Mouse (Mus musculus) spleen, adult 2 months (tissue): ENCODE results near the gene Tnip2. TPM values are rescaled to one million over a fixed set of nuclear protein-coding genes. Genes with fewer than 3 reads are reported as not detected.

Experiments
- DNase-seq, 2 experiments: peaks; one replicate each; pipeline versions ENCODE4 v3.0.0 to v3.0.0-alpha.2; 2012 to 2021; ENCODE audit warnings: low spot score in 2 of 2, low read depth in 1 of 2
- H3K27ac ChIP-seq: fragments of 200-500 bp; 2 replicates; pipeline ENCODE4 v1.5.1; 2012; ENCODE audit warnings: low read length, inconsistent platforms; ENCODE audit not compliant: insufficient read depth
- H3K27me3 ChIP-seq: fragments of 200-500 bp; 2 replicates; pipeline ENCODE4 v1.6.1; 2012; ENCODE audit warnings: mild to moderate bottlenecking, moderate library complexity, low read length, inconsistent platforms; ENCODE audit not compliant: control insufficient read depth, insufficient read depth
- H3K36me3 ChIP-seq: fragments of 200-500 bp; 2 replicates; pipeline ENCODE4 v1.6.1; 2012; ENCODE audit warnings: mild to moderate bottlenecking, low read length, inconsistent platforms; ENCODE audit not compliant: control insufficient read depth, insufficient read depth
- H3K4me1 ChIP-seq: fragments of 200-500 bp; 2 replicates; pipeline ENCODE4 v1.6.1; 2011; ENCODE audit warnings: inconsistent platforms; ENCODE audit not compliant: control insufficient read depth, insufficient read depth, insufficient read length
- H3K4me3 ChIP-seq: fragments of 200-500 bp; 2 replicates; pipeline ENCODE4 v1.5.1; 2011; ENCODE audit warnings: mild to moderate bottlenecking, inconsistent platforms; ENCODE audit not compliant: insufficient read depth, insufficient read length; ENCODE audit errors: extremely low read depth
- CTCF ChIP-seq: fragments of 200-500 bp; IDR thresholded peaks from 2 replicates; pipeline ENCODE4 v1.5.1; 2011; ENCODE audit warnings: mild to moderate bottlenecking, inconsistent platforms; ENCODE audit not compliant: insufficient read depth, insufficient read length, insufficient replicate concordance; ENCODE audit errors: extremely low read depth
- POLR2A ChIP-seq: fragments of 200-500 bp; IDR thresholded peaks from 2 replicates; pipeline ENCODE4 v1.6.1; 2011; ENCODE audit warnings: low read depth, low read length, inconsistent platforms
- WGBS: fragments of 180-500 bp; shearing (Covaris S2); methylation state at CpG from one replicate; pipeline ENCODE4 v1.1.7; 2018; 5-methylcytosine and 5-hydroxymethylcytosine counted together
- polyA plus RNA-seq: library from polyadenylated mRNA; depleted of rRNA; stranded (reverse); fragments of >200 nt; gene quantifications from 2 replicates; pipeline ENCODE4 v1.2.3, GENCODE M21; 2012

Gene Tnip2
- polyA plus RNA-seq, 1 experiment = 23.3 TPM

- Histone ChIP-seq H3K27ac (peak overlapping the region; percentile 64), H3K27me3 (no peaks in the 10 kb centered on the region), H3K4me1 (peaks cover 60% of the 10 kb centered on the region), H3K36me3 (peaks cover 3% of the 10 kb centered on the region; the same call in 1 of the 2 replicates), H3K4me3 (no peak overlapping the region)
- no peak for DNase-seq
- TF ChIP-seq POLR2A (no peak), CTCF (no peak)
- whole genome bisulfite sequencing = 67% methylated on average over 3 of the region's 3 CpGs
These were observed 20.0 kb upstream of the Tnip2 start for GRCm38 (mm10) chr5:34533820-34534219.

- DNase-seq = no peak
- WGBS = 81% methylated on average over 5 of the region's 5 CpGs
- peaks cover 62% of the 10 kb centered on the region for H3K4me1 ChIP-seq
These were observed 19.3 kb upstream of the Tnip2 start for GRCm38 (mm10) chr5:34533066-34533465.

GRCm38 (mm10) chr5:34530687-34531086, 16.9 kb upstream of the Tnip2 start:
- peaks cover 60% of the 10 kb centered on the region for H3K4me1 ChIP-seq
- H3K27ac ChIP-seq = peak overlapping the region; percentile 51; the same call in 1 of the 2 replicates
- WGBS = 36% methylated on average over 4 of the region's 4 CpGs
- H3K4me3 ChIP-seq = no peak overlapping the region
- no peaks in the 10 kb centered on the region for H3K27me3 ChIP-seq
- no peak for DNase-seq
- TF ChIP-seq POLR2A = no peak
- TF ChIP-seq CTCF = no peak
- H3K36me3 ChIP-seq = peaks cover 5% of the 10 kb centered on the region; the same call in 1 of the 2 replicates

More at GRCm38 (mm10) chr5:34533066-34533465, 19.3 kb upstream of the Tnip2 start:
- TF ChIP-seq POLR2A (no peak), CTCF (no peak)
- Histone ChIP-seq H3K4me3 (no peak overlapping the region), H3K27me3 (no peaks in the 10 kb centered on the region), H3K36me3 (peaks cover 3% of the 10 kb centered on the region; the same call in 1 of the 2 replicates), H3K27ac (peak overlapping the region; percentile 64)

- DNase-seq = no peak
- no peak for TF ChIP-seq POLR2A
- TF ChIP-seq CTCF = no peak
- peaks cover 55% of the 10 kb centered on the region for H3K4me1 ChIP-seq
- no peaks in the 10 kb centered on the region for H3K27me3 ChIP-seq
- no peak overlapping the region for H3K4me3 ChIP-seq
- 38% methylated on average over 5 of the region's 5 CpGs for WGBS
- peaks cover 5% of the 10 kb centered on the region; the same call in 1 of the 2 replicates for H3K36me3 ChIP-seq
- peak overlapping the region; percentile 12; the same call in 1 of the 2 replicates for H3K27ac ChIP-seq
These were observed 16.3 kb upstream of the Tnip2 start for GRCm38 (mm10) chr5:34530116-34530515.

GRCm38 (mm10) chr5:34528724-34529123, 14.9 kb upstream of the Tnip2 start:
- no peak for DNase-seq
- 81% methylated on average over 5 of the region's 5 CpGs for WGBS
- peaks cover 58% of the 10 kb centered on the region for H3K4me1 ChIP-seq
- TF ChIP-seq CTCF (no peak), POLR2A (no peak)
- H3K27me3 ChIP-seq = no peaks in the 10 kb centered on the region
- H3K27ac ChIP-seq = peak overlapping the region; percentile 13; the same call in 1 of the 2 replicates
- H3K4me3 ChIP-seq = no peak overlapping the region
- peaks cover 3% of the 10 kb centered on the region; the same call in 1 of the 2 replicates for H3K36me3 ChIP-seq

GRCm38 (mm10) chr5:34527352-34527751, 13.6 kb upstream of the Tnip2 start:
- H3K36me3 ChIP-seq = 0 out of 2 replicates have a peak, but pooled peaks cover 3% of the 10 kb centered on the region
- no peak for DNase-seq
- peak overlapping the region; percentile 14; the same call in 1 of the 2 replicates for H3K4me3 ChIP-seq
- H3K27ac ChIP-seq = no peak overlapping the region
- whole genome bisulfite sequencing = 86% methylated on average over 2 of the region's 2 CpGs
- H3K4me1 ChIP-seq = peaks cover 54% of the 10 kb centered on the region
- TF ChIP-seq CTCF = no peak
- no peak for TF ChIP-seq POLR2A
- H3K27me3 ChIP-seq = no peaks in the 10 kb centered on the region

- peaks cover 55% of the 10 kb centered on the region for H3K4me1 ChIP-seq
- 78% methylated on average over 5 of the region's 5 CpGs for WGBS
- TF ChIP-seq POLR2A = no peak
- TF ChIP-seq CTCF = no peak
These were observed 12.6 kb upstream of the Tnip2 start for GRCm38 (mm10) chr5:34526477-34526775.

More at GRCm38 (mm10) chr5:34526477-34526775, 12.6 kb upstream of the Tnip2 start:
- DNase-seq = no peak
- Histone ChIP-seq H3K27me3 (no peaks in the 10 kb centered on the region), H3K36me3 (0 out of 2 replicates have a peak, but pooled peaks cover 3% of the 10 kb centered on the region), H3K4me3 (peak overlapping the region; percentile 70), H3K27ac (peak overlapping the region; percentile 87)
